Mouse (Mus musculus) neutrophil, adult 59 days (primary cell): ENCODE measurements around the gene Actr1a. TPM values are rescaled to one million over a fixed set of nuclear protein-coding genes. Genes with fewer than 3 reads are reported as not detected.

Source experiments
- total RNA-seq, 2 experiments: library from RNA; stranded (reverse); gene quantifications; 1 replicate in 1 of 2; 2 replicates in 1 of 2; pipeline ENCODE4 v1.2.4; 2023

Gene Actr1a
- 10 to 100 TPM; 87.0 to 95.1 TPM for total RNA-seq

GRCm38 (mm10) chr19:46395109-46396009, at the start of gene Actr1a:
Gene Actr1a (minus strand): TSS chr19:46395748.

GRCm38 (mm10) chr19:46396686-46397435, 1.3 kb upstream of the Actr1a start, which contains the start of gene Sufu:
Gene Sufu (plus strand): TSS chr19:46396896.

GRCm38 (mm10) chr19:46350168-46350932, 45.2 kb downstream of the Actr1a start, which contains the start of gene 2310034G01Rik:
Gene 2310034G01Rik (minus strand): TSS chr19:46350302.

GRCm38 (mm10) chr19:46338331-46338936, 57.1 kb downstream of the Actr1a start, which contains the start of gene Cuedc2:
Gene Cuedc2 (minus strand): TSS chr19:46338702.

GRCm38 (mm10) chr19:46328081-46329030, 67.2 kb downstream of the Actr1a start, which contains the start of gene Fbxl15:
Gene Fbxl15 (plus strand): TSS chr19:46328184.

Other genes with a start within 250 kb of the Actr1a start
- not detected for gene Pitx3, start 247.4 kb downstream of the Actr1a start, total RNA-seq
- 10 to 100 TPM; 56.1 to 58.1 TPM for gene Gbf1, start 243.2 kb downstream of the Actr1a start, total RNA-seq
- 10 to 100 TPM; 42.5 to 44.2 TPM for gene Nfkb2, start 91.4 kb downstream of the Actr1a start, total RNA-seq
- gene Psd, start 68.6 kb downstream of the Actr1a start, total RNA-seq = under 1 TPM; 0.09 to 0.80 TPM
- 1 to 10 TPM; 3.3 to 3.9 TPM for gene Fbxl15, start 67.6 kb downstream of the Actr1a start, total RNA-seq
- gene Cuedc2, start 57.0 kb downstream of the Actr1a start, total RNA-seq = 10 to 100 TPM; 96.2 to 98.6 TPM
- 10 to 100 TPM; 25.0 to 27.9 TPM for gene Mfsd13a, start 54.6 kb downstream of the Actr1a start, total RNA-seq
- gene 2310034G01Rik, start 45.4 kb downstream of the Actr1a start, total RNA-seq = not detected
- 10 to 100 TPM; 10.7 to 10.9 TPM for gene Sufu, start 1.1 kb upstream of the Actr1a start, total RNA-seq
- 10 to 100 TPM; 47.4 to 56.4 TPM for gene Trim8, start 106.0 kb upstream of the Actr1a start, total RNA-seq
- 1 to 10 TPM; 9.7 to 9.9 TPM for gene Arl3, start 177.4 kb upstream of the Actr1a start, total RNA-seq
- gene Sfxn2, start 177.6 kb upstream of the Actr1a start, total RNA-seq = 1 to 10 TPM; 8.8 to 9.8 TPM
- 10 to 100 TPM; 71.7 to 72.7 TPM for gene Wbp1l, start 203.3 kb upstream of the Actr1a start, total RNA-seq